Mouse (Mus musculus): ENCODE data around the gene Cryba2.

GRCm38 (mm10) chr1:74856439-74856720 lies 36.6 kb downstream of the Cryba2 start:
- TF ChIP-seq POLR2AphosphoS2 (IDR thresholded peaks at IDR 0.05; ENCODE audit: low read depth, low read length) (no peak), ZMIZ1 (IDR thresholded peaks at IDR 0.05; ENCODE audit: low read depth, low read length) (no peak)
